Mouse (Mus musculus): ENCODE measurements around the gene Lcor. TPM values are rescaled to one million over a fixed set of nuclear protein-coding genes. Genes with fewer than 3 reads are reported as not detected.

The Lcor gene
- polyA plus RNA-seq, 1 experiment = 2.4 TPM

GRCm38 (mm10) chr19:41581706-41582420 lies 99.4 kb downstream of the Lcor start, which contains the start of gene Gm340:
TSS of gene Gm340 (plus strand) at chr19:41582370.
- H3K4me3 ChIP-seq (ENCODE audit: extremely low read depth, insufficient read depth, insufficient read length) = no peak within 1 kb of the TSS
- H3K27ac ChIP-seq (ENCODE audit: insufficient read depth, low read length) = no peak within 1 kb of the TSS
- H3K27me3 ChIP-seq (ENCODE audit: control insufficient read depth, insufficient read depth, low read length) = no peaks in the 10 kb centered on the region
- DNase-seq (ENCODE audit: low read depth in 1 of 2, low spot score in 2 of 2) = no peak
- 93% methylated on average over 23 of the region's 23 CpGs for WGBS
- H3K4me1 ChIP-seq (ENCODE audit: control insufficient read depth, insufficient read depth, insufficient read length) = no peaks in the 10 kb centered on the region
- TF ChIP-seq CTCF (IDR thresholded peaks at IDR 0.05; ENCODE audit: extremely low read depth, insufficient read depth, insufficient read length, insufficient replicate concordance) (no peak), POLR2A (IDR thresholded peaks at IDR 0.05; ENCODE audit: low read depth, low read length) (no peak)
- H3K36me3 ChIP-seq (ENCODE audit: control insufficient read depth, insufficient read depth, low read length) = peaks cover 19% of the 10 kb centered on the region

- WGBS = 96% methylated on average over 5 of the region's 5 CpGs
- no peaks in the 10 kb centered on the region for H3K27me3 ChIP-seq (ENCODE audit: control insufficient read depth, insufficient read depth, low read length)
- H3K4me1 ChIP-seq (ENCODE audit: control insufficient read depth, insufficient read depth, insufficient read length) = no peaks in the 10 kb centered on the region
- TF ChIP-seq POLR2A (IDR thresholded peaks at IDR 0.05; ENCODE audit: low read depth, low read length) (no peak), CTCF (IDR thresholded peaks at IDR 0.05; ENCODE audit: extremely low read depth, insufficient read depth, insufficient read length, insufficient replicate concordance) (no peak)
- peaks cover 19% of the 10 kb centered on the region for H3K36me3 ChIP-seq (ENCODE audit: control insufficient read depth, insufficient read depth, low read length)
- H3K27ac ChIP-seq (ENCODE audit: insufficient read depth, low read length) = no peak overlapping the region
- no peak for DNase-seq (ENCODE audit: low read depth in 1 of 2, low spot score in 2 of 2)
- H3K4me3 ChIP-seq (ENCODE audit: extremely low read depth, insufficient read depth, insufficient read length) = no peak overlapping the region
Observed at GRCm38 (mm10) chr19:41582918-41583514, 100.6 kb downstream of the Lcor start.

GRCm38 (mm10) chr19:41586752-41587151 lies 104.3 kb downstream of the Lcor start:
- no peaks in the 10 kb centered on the region for H3K27me3 ChIP-seq (ENCODE audit: control insufficient read depth, insufficient read depth, low read length)
- H3K4me1 ChIP-seq (ENCODE audit: control insufficient read depth, insufficient read depth, insufficient read length) = no peaks in the 10 kb centered on the region
- H3K27ac ChIP-seq (ENCODE audit: insufficient read depth, low read length) = no peak overlapping the region
- H3K36me3 ChIP-seq (ENCODE audit: control insufficient read depth, insufficient read depth, low read length) = peaks cover 16% of the 10 kb centered on the region
- TF ChIP-seq CTCF (IDR thresholded peaks at IDR 0.05; ENCODE audit: extremely low read depth, insufficient read depth, insufficient read length, insufficient replicate concordance) (no peak), POLR2A (IDR thresholded peaks at IDR 0.05; ENCODE audit: low read depth, low read length) (no peak)
- no peak overlapping the region for H3K4me3 ChIP-seq (ENCODE audit: extremely low read depth, insufficient read depth, insufficient read length)
- no peak for DNase-seq (ENCODE audit: low read depth in 1 of 2, low spot score in 2 of 2)
- WGBS = 85% methylated on average over 10 of the region's 10 CpGs

GRCm38 (mm10) chr19:41587431-41588222 lies 105.2 kb downstream of the Lcor start:
- Histone ChIP-seq H3K4me3 (ENCODE audit: extremely low read depth, insufficient read depth, insufficient read length) (no peak overlapping the region), H3K36me3 (ENCODE audit: control insufficient read depth, insufficient read depth, low read length) (peaks cover 9% of the 10 kb centered on the region), H3K27me3 (ENCODE audit: control insufficient read depth, insufficient read depth, low read length) (no peaks in the 10 kb centered on the region), H3K27ac (ENCODE audit: insufficient read depth, low read length) (no peak overlapping the region), H3K4me1 (ENCODE audit: control insufficient read depth, insufficient read depth, insufficient read length) (no peaks in the 10 kb centered on the region)
- no peak for DNase-seq (ENCODE audit: low read depth in 1 of 2, low spot score in 2 of 2)
- no peak for TF ChIP-seq POLR2A (IDR thresholded peaks at IDR 0.05; ENCODE audit: low read depth, low read length)
- no peak for TF ChIP-seq CTCF (IDR thresholded peaks at IDR 0.05; ENCODE audit: extremely low read depth, insufficient read depth, insufficient read length, insufficient replicate concordance)
- 94% methylated on average over 20 of the region's 20 CpGs for WGBS

GRCm38 (mm10) chr19:41589026-41589425 lies 106.6 kb downstream of the Lcor start:
- Histone ChIP-seq H3K36me3 (ENCODE audit: control insufficient read depth, insufficient read depth, low read length) (peaks cover 4% of the 10 kb centered on the region), H3K27ac (ENCODE audit: insufficient read depth, low read length) (no peak overlapping the region), H3K27me3 (ENCODE audit: control insufficient read depth, insufficient read depth, low read length) (no peaks in the 10 kb centered on the region), H3K4me3 (ENCODE audit: extremely low read depth, insufficient read depth, insufficient read length) (no peak overlapping the region), H3K4me1 (ENCODE audit: control insufficient read depth, insufficient read depth, insufficient read length) (no peaks in the 10 kb centered on the region)
- no peak for DNase-seq (ENCODE audit: low read depth in 1 of 2, low spot score in 2 of 2)
- WGBS = 96% methylated on average over 7 of the region's 7 CpGs
- no peak for TF ChIP-seq CTCF (IDR thresholded peaks at IDR 0.05; ENCODE audit: extremely low read depth, insufficient read depth, insufficient read length, insufficient replicate concordance)
- TF ChIP-seq POLR2A (IDR thresholded peaks at IDR 0.05; ENCODE audit: low read depth, low read length) = no peak

- H3K27ac ChIP-seq (ENCODE audit: insufficient read depth, low read length) = no peak overlapping the region
- 92% methylated on average over 8 of the region's 8 CpGs for WGBS
- no peak for DNase-seq (ENCODE audit: low read depth in 1 of 2, low spot score in 2 of 2)
- peaks cover 4% of the 10 kb centered on the region for H3K36me3 ChIP-seq (ENCODE audit: control insufficient read depth, insufficient read depth, low read length)
- no peak overlapping the region for H3K4me3 ChIP-seq (ENCODE audit: extremely low read depth, insufficient read depth, insufficient read length)
- TF ChIP-seq POLR2A (IDR thresholded peaks at IDR 0.05; ENCODE audit: low read depth, low read length) = no peak
- TF ChIP-seq CTCF (IDR thresholded peaks at IDR 0.05; ENCODE audit: extremely low read depth, insufficient read depth, insufficient read length, insufficient replicate concordance) = no peak
- no peaks in the 10 kb centered on the region for H3K27me3 ChIP-seq (ENCODE audit: control insufficient read depth, insufficient read depth, low read length)
- H3K4me1 ChIP-seq (ENCODE audit: control insufficient read depth, insufficient read depth, insufficient read length) = no peaks in the 10 kb centered on the region
Observed at GRCm38 (mm10) chr19:41589681-41590080, 107.2 kb downstream of the Lcor start.
